Mouse (Mus musculus) heart, postnatal 0 days (tissue): ENCODE data around the gene Rbms2.

Experiments used
- CTCF ChIP-seq: IDR thresholded peaks from 2 replicates; pipeline ENCODE4 v1.5.1; 2016; ENCODE audit warnings: antibody characterized with exemption, control low read depth, low read depth
- EP300 ChIP-seq: IDR thresholded peaks from 2 replicates; pipeline ENCODE4 v1.6.1; 2016; ENCODE audit warnings: antibody characterized with exemption, low read depth

DNA sequence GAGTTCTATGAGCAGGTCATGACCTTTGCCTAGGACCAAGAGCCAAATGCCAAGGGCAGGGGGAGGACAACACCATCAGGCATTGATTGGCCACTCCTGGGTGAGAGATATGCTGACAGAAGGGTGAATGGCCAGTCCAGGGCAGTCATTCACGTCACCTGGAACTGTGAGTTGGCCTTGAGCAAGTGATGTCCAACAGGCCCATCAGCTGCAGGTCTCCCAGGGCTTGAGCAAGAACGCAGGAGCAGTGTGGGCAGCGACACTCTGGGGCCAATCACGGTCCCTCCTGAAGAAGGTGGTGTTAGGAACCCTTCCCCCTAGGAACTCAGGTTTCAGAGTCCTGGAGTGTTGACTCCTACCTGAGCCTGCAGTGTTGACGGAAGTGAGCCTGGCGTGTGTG is 21.8 kb upstream of the Rbms2 start:
- TF ChIP-seq CTCF (no peak), EP300 (no peak)
